Comparison of ENCODE assay signal across 14 mouse cellular contexts in genomic region chr6:146979115-146979744, GRCm38 (mm10). TPM values are rescaled to one million over a fixed set of nuclear protein-coding genes. Genes with fewer than 3 reads are reported as not detected.
DNase-seq lines count a peak whose midpoint lies in the region; ATAC-seq and TF ChIP-seq lines count a peak whose summit lies in the region.
"Had no signal": no experiment of that assay in that cellular context is flagged by ENCODE, and none has a peak within 500 bp of the region (broad histone marks: within the 10 kb centered on the region; RNA-seq: fewer than 3 reads in every experiment).

No protein-coding gene starts in this region.

- peak; percentile 75 for TF ChIP-seq EP300 in lung, postnatal 0 days (IDR thresholded peaks at IDR 0.05)

- peak overlapping the region; percentile 6; the same call in 1 of the 2 replicates for H3K4me2 ChIP-seq in heart, embryonic 13.5 days
- no peak overlapping the region for H3K4me2 ChIP-seq in embryonic facial prominence, embryonic 15.5 days (replicated peaks)
- H3K4me2 ChIP-seq in kidney, embryonic 15.5 days, result no peak overlapping the region
- no peak overlapping the region for H3K4me2 ChIP-seq in lung, postnatal 0 days (replicated peaks; ENCODE audit: low read depth, low read length)

- 55% methylated on average over 1 of the region's 1 CpGs for WGBS in heart, embryonic 13.5 days
- WGBS in embryonic facial prominence, embryonic 15.5 days, result 35% methylated on average over 1 of the region's 1 CpGs
- 86% methylated on average over 1 of the region's 1 CpGs for WGBS in kidney, embryonic 15.5 days
- 24% methylated on average over 1 of the region's 1 CpGs for WGBS in lung, postnatal 0 days
- 73% methylated on average over 1 of the region's 1 CpGs for WGBS in hindbrain, embryonic 10.5 days

- no peaks in the 10 kb centered on the region for H3K9me3 ChIP-seq in heart, embryonic 13.5 days
- H3K9me3 ChIP-seq in embryonic facial prominence, embryonic 15.5 days (replicated peaks), result no peaks in the 10 kb centered on the region
- H3K9me3 ChIP-seq in kidney, embryonic 15.5 days (replicated peaks), result no peaks in the 10 kb centered on the region
- H3K9me3 ChIP-seq in lung, postnatal 0 days (ENCODE audit: low read length), result no peaks in the 10 kb centered on the region
- H3K9me3 ChIP-seq in hindbrain, embryonic 10.5 days, result no peaks in the 10 kb centered on the region

- no peak overlapping the region for H3K4me3 ChIP-seq in heart, embryonic 13.5 days
- no peak overlapping the region for H3K4me3 ChIP-seq in embryonic facial prominence, embryonic 15.5 days (replicated peaks)
- H3K4me3 ChIP-seq in kidney, embryonic 15.5 days (replicated peaks), result no peak overlapping the region
- H3K4me3 ChIP-seq in lung, postnatal 0 days (ENCODE audit: low read depth, low read length), result no peak overlapping the region
- H3K4me3 ChIP-seq in hindbrain, embryonic 10.5 days, result no peak overlapping the region

- no peaks in the 10 kb centered on the region for H3K27me3 ChIP-seq in heart, embryonic 13.5 days (replicated peaks)
- no peaks in the 10 kb centered on the region for H3K27me3 ChIP-seq in embryonic facial prominence, embryonic 15.5 days
- H3K27me3 ChIP-seq in kidney, embryonic 15.5 days, result no peaks in the 10 kb centered on the region
- no peaks in the 10 kb centered on the region for H3K27me3 ChIP-seq in lung, postnatal 0 days (replicated peaks; ENCODE audit: insufficient read depth, low read length)
- H3K27me3 ChIP-seq in hindbrain, embryonic 10.5 days (ENCODE audit: insufficient read depth, poor library complexity, severe bottlenecking), result no peaks in the 10 kb centered on the region

- DNase-seq in heart, adult 9 months (ENCODE audit: low spot score in 2 of 2), result no peak
- DNase-seq in lung, postnatal 0 days (ENCODE audit: low spot score), result peak; percentile 59
- no peak for DNase-seq in hindbrain, embryonic 10.5 days (ENCODE audit: low spot score)
- no peak for DNase-seq in cerebellum, adult 8-10 months
- DNase-seq in spleen, adult 12 weeks (ENCODE audit: low spot score), result no peak
- DNase-seq: cerebellum, adult 18-20 months; heart, postnatal 36 days; thymus, postnatal 25 days had no signal

- TF ChIP-seq CTCF in lung, postnatal 0 days (IDR thresholded peaks at IDR 0.05), result no peak

- H3K4me1 ChIP-seq in heart, embryonic 13.5 days, result peaks cover 61% of the 10 kb centered on the region
- H3K4me1 ChIP-seq in embryonic facial prominence, embryonic 15.5 days, result peaks cover 11% of the 10 kb centered on the region; the same call in 1 of the 2 replicates
- H3K4me1 ChIP-seq in kidney, embryonic 15.5 days, result peaks cover 15% of the 10 kb centered on the region
- peaks cover 8% of the 10 kb centered on the region; the same call in 1 of the 2 replicates for H3K4me1 ChIP-seq in lung, postnatal 0 days (ENCODE audit: insufficient read depth, low read depth, low read length)
- peaks cover 15% of the 10 kb centered on the region; the same call in 1 of the 2 replicates for H3K4me1 ChIP-seq in hindbrain, embryonic 10.5 days (replicated peaks)

- H3K9ac ChIP-seq in heart, embryonic 13.5 days, result peak overlapping the region; percentile 34; the same call in 1 of the 2 replicates
- no peak overlapping the region for H3K9ac ChIP-seq in embryonic facial prominence, embryonic 15.5 days
- no peak overlapping the region for H3K9ac ChIP-seq in kidney, embryonic 15.5 days
- no peak overlapping the region for H3K9ac ChIP-seq in lung, postnatal 0 days (replicated peaks; ENCODE audit: low read depth)

- no peak for ATAC-seq in heart, embryonic 13.5 days (ENCODE audit: extremely low read depth, insufficient number of reproducible peaks, low FRiP score, low TSS enrichment)
- no peak for ATAC-seq in embryonic facial prominence, embryonic 15.5 days (ENCODE audit: insufficient number of reproducible peaks, low FRiP score, low TSS enrichment, low read depth)
- ATAC-seq in kidney, embryonic 15.5 days (replicated peaks; ENCODE audit: low FRiP score), result peak; percentile 59
- ATAC-seq in lung, postnatal 0 days, result peak; percentile 79
- ATAC-seq: midbrain, embryonic 16.5 days had no signal

- H3K36me3 ChIP-seq in heart, embryonic 13.5 days, result peaks cover 42% of the 10 kb centered on the region
- H3K36me3 ChIP-seq in embryonic facial prominence, embryonic 15.5 days, result peaks cover 18% of the 10 kb centered on the region; the same call in 1 of the 2 replicates
- H3K36me3 ChIP-seq in kidney, embryonic 15.5 days, result peaks cover 55% of the 10 kb centered on the region
- H3K36me3 ChIP-seq in lung, postnatal 0 days (ENCODE audit: insufficient read depth, low read length), result 0 out of 2 replicates have a peak, but pooled peaks cover 8% of the 10 kb centered on the region
- peaks cover 2% of the 10 kb centered on the region; the same call in 1 of the 2 replicates for H3K36me3 ChIP-seq in hindbrain, embryonic 10.5 days

- peak overlapping the region; percentile 91 for H3K27ac ChIP-seq in heart, embryonic 13.5 days (replicated peaks)
- 0 out of 2 replicates have a peak overlapping the region, but pooled peaks have one; percentile 8 for H3K27ac ChIP-seq in embryonic facial prominence, embryonic 15.5 days (replicated peaks)
- H3K27ac ChIP-seq in kidney, embryonic 15.5 days, result peak overlapping the region; percentile 56
- peak overlapping the region; percentile 68 for H3K27ac ChIP-seq in lung, postnatal 0 days (ENCODE audit: low read length)
- no peak overlapping the region for H3K27ac ChIP-seq in hindbrain, embryonic 10.5 days
- H3K27ac ChIP-seq: macrophage had no signal

RNA-seq across cellular contexts. Expression of gene 1700034J05Rik, which starts 25.0 kb away (rescaled TPM):
- 0.04 and 0.18 TPM in 2 replicates for polyA plus RNA-seq in heart, embryonic 13.5 days (2015; fragmentation: Nextera tagmentation; extraction: Ambion mirVana)
- polyA plus RNA-seq in embryonic facial prominence, embryonic 15.5 days (2015; fragmentation: Nextera tagmentation; extraction: Ambion mirVana), result 0.16 and 0.39 TPM in 2 replicates
- polyA plus RNA-seq in kidney, embryonic 15.5 days (2015; fragmentation: Nextera tagmentation; extraction: Ambion mirVana), result 0.22 and 0.36 TPM in 2 replicates
- 0.13 and 0.17 TPM in 2 replicates for polyA plus RNA-seq in lung, postnatal 0 days (2015; fragmentation: Nextera tagmentation; extraction: Ambion mirVana)
- polyA plus RNA-seq in hindbrain, embryonic 10.5 days (2016; fragmentation: Nextera tagmentation; extraction: Ambion mirVana), result 0.14 and 0.32 TPM in 2 replicates
- polyA plus RNA-seq: macrophage; small intestine, adult 2 months had no signal

RNA-seq across cellular contexts. Expression of gene Rep15, which starts 53.2 kb away (rescaled TPM):
- 0.60 and 1.1 TPM in 2 replicates for polyA plus RNA-seq in heart, embryonic 13.5 days (2015; fragmentation: Nextera tagmentation; extraction: Ambion mirVana)
- 1.1 and 1.6 TPM in 2 replicates for polyA plus RNA-seq in embryonic facial prominence, embryonic 15.5 days (2015; fragmentation: Nextera tagmentation; extraction: Ambion mirVana)
- polyA plus RNA-seq in kidney, embryonic 15.5 days (2015; fragmentation: Nextera tagmentation; extraction: Ambion mirVana), result 1.4 and 1.5 TPM in 2 replicates
- polyA plus RNA-seq in lung, postnatal 0 days (2015; fragmentation: Nextera tagmentation; extraction: Ambion mirVana), result 0.61 and 0.71 TPM in 2 replicates
- polyA plus RNA-seq in hindbrain, embryonic 10.5 days (2016; fragmentation: Nextera tagmentation; extraction: Ambion mirVana), result 0.50 and 0.97 TPM in 2 replicates

Comparison
In these comparisons a context has a peak if more than half of its experiments do, and no peak if none do; other contexts are left out.
1. ATAC-seq: peak in kidney, embryonic 15.5 days (single experiment) and lung, postnatal 0 days (single experiment); none in heart, embryonic 13.5 days (single experiment) and embryonic facial prominence, embryonic 15.5 days (single experiment).